Mouse (Mus musculus) heart, postnatal 0 days (tissue): ENCODE results near the gene Hmcn1. TPM values are rescaled to one million over a fixed set of nuclear protein-coding genes. Genes with fewer than 3 reads are reported as not detected.

Experiments used
- ATAC-seq: fragments of 200-750 bp; cut with Nextera tagmentation; 2 replicates; pipeline ENCODE4 v1.8.0; 2017; ENCODE audit warnings: low read depth, moderate number of reproducible peaks, moderate library complexity; ENCODE audit not compliant: insufficient read depth
- DNase-seq: peaks from one replicate; pipeline ENCODE4 v3.0.0-alpha.2; 2016; ENCODE audit warnings: low spot score
- H3K27ac ChIP-seq: fragments of 300-500 bp; sonication (generic); 2 replicates; pipeline ENCODE4 v1.5.1; 2014; ENCODE audit warnings: low read depth, mild to moderate bottlenecking
- H3K27me3 ChIP-seq: fragments of 300-500 bp; sonication (generic); 2 replicates; pipeline ENCODE4 v1.6.1; 2014; ENCODE audit warnings: low read length, mixed read lengths; ENCODE audit not compliant: control insufficient read depth, insufficient read depth
- H3K36me3 ChIP-seq: fragments of 300-500 bp; sonication (generic); replicated peaks from 2 replicates; pipeline ENCODE4 v1.6.1; 2014; ENCODE audit warnings: low read length, mixed read lengths; ENCODE audit not compliant: control insufficient read depth, insufficient read depth
- H3K4me1 ChIP-seq: fragments of 300-500 bp; sonication (generic); 2 replicates; pipeline ENCODE4 v1.6.1; 2014; ENCODE audit warnings: antibody characterized with exemption; ENCODE audit not compliant: control insufficient read depth, insufficient read depth
- H3K4me2 ChIP-seq: fragments of 300-500 bp; sonication (generic); 2 replicates; pipeline ENCODE4 v1.6.1; 2014; ENCODE audit warnings: low read depth, mild to moderate bottlenecking, low read length, moderate library complexity
- H3K4me3 ChIP-seq: fragments of 300-500 bp; sonication (generic); 2 replicates; pipeline ENCODE4 v1.5.1; 2014; ENCODE audit warnings: low read depth, low read length
- H3K9ac ChIP-seq: fragments of 300-500 bp; sonication (generic); replicated peaks from 2 replicates; pipeline ENCODE4 v1.6.1; 2014; ENCODE audit warnings: low read depth, low read length, mixed read lengths
- H3K9me3 ChIP-seq: fragments of 300-500 bp; sonication (generic); replicated peaks from 2 replicates; pipeline ENCODE4 v1.6.1; 2016; ENCODE audit warnings: low read length; ENCODE audit not compliant: control insufficient read depth
- CTCF ChIP-seq: IDR thresholded peaks from 2 replicates; pipeline ENCODE4 v1.5.1; 2016; ENCODE audit warnings: antibody characterized with exemption, control low read depth, low read depth
- EP300 ChIP-seq: IDR thresholded peaks from 2 replicates; pipeline ENCODE4 v1.6.1; 2016; ENCODE audit warnings: antibody characterized with exemption, low read depth
- WGBS: fragments of 180-500 bp; shearing (Covaris S2); extraction: QIAGEN DNeasy Blood & Tissue Kit; methylation state at CpG from one replicate; pipeline ENCODE4 v1.1.7; 2014; 5-methylcytosine and 5-hydroxymethylcytosine counted together
- polyA plus RNA-seq: library from polyadenylated mRNA; unstranded; fragments of >200 nt; fragmentation: Nextera tagmentation; extraction: Ambion mirVana; gene quantifications from 2 replicates; pipeline ENCODE4 v1.2.1, GENCODE M21; 2015
- total RNA-seq: library from RNA; depleted of rRNA; stranded (reverse); fragments of >200 nt; gene quantifications from 2 replicates; pipeline ENCODE4 v1.2.3, GENCODE M21; 2014; ENCODE audit warnings: low replicate concordance

Hmcn1 gene
- total and polyA plus RNA-seq, 2 experiments from 2014 or later = 18.9 to 59.2 TPM

- DNase-seq = no peak
- Histone ChIP-seq H3K27me3 (no peaks in the 10 kb centered on the region), H3K4me2 (no peak overlapping the region), H3K9ac (no peak overlapping the region), H3K36me3 (no peaks in the 10 kb centered on the region), H3K27ac (no peak overlapping the region), H3K9me3 (no peaks in the 10 kb centered on the region), H3K4me1 (peaks cover under 1% of the 10 kb centered on the region), H3K4me3 (no peak overlapping the region)
- WGBS = 88% methylated on average over 2 of the region's 2 CpGs
- no peak for ATAC-seq
- TF ChIP-seq EP300 (no peak), CTCF (no peak)
Observed at GRCm38 (mm10) chr1:150909642-150910041, 83.6 kb downstream of the Hmcn1 start.

GRCm38 (mm10) chr1:150893677-150894188, 99.5 kb downstream of the Hmcn1 start:
- Histone ChIP-seq H3K36me3 (no peaks in the 10 kb centered on the region), H3K27ac (no peak overlapping the region), H3K9me3 (no peaks in the 10 kb centered on the region), H3K4me2 (no peak overlapping the region), H3K27me3 (no peaks in the 10 kb centered on the region), H3K9ac (no peak overlapping the region), H3K4me3 (no peak overlapping the region), H3K4me1 (0 out of 2 replicates have a peak, but pooled peaks cover 9% of the 10 kb centered on the region)
- no peak for DNase-seq
- ATAC-seq = no peak
- 67% methylated on average over 5 of the region's 5 CpGs for WGBS
- no peak for TF ChIP-seq EP300
- TF ChIP-seq CTCF = no peak

- H3K9me3 ChIP-seq = no peaks in the 10 kb centered on the region
- no peak for ATAC-seq
Observed at GRCm38 (mm10) chr1:150890017-150890416, 103.2 kb downstream of the Hmcn1 start.

GRCm38 (mm10) chr1:150886267-150886666, 107.0 kb downstream of the Hmcn1 start:
- 67% methylated on average over 1 of the region's 1 CpGs for WGBS
- H3K4me2 ChIP-seq = no peak overlapping the region
- no peak overlapping the region for H3K27ac ChIP-seq
- no peak overlapping the region for H3K9ac ChIP-seq
- no peak overlapping the region for H3K4me3 ChIP-seq
- H3K9me3 ChIP-seq = no peaks in the 10 kb centered on the region
- DNase-seq (no peak), ATAC-seq (no peak)
- TF ChIP-seq CTCF = no peak
- no peak for TF ChIP-seq EP300
- no peaks in the 10 kb centered on the region for H3K27me3 ChIP-seq
- no peaks in the 10 kb centered on the region for H3K36me3 ChIP-seq
- no peaks in the 10 kb centered on the region for H3K4me1 ChIP-seq

More at GRCm38 (mm10) chr1:150890017-150890416, 103.2 kb downstream of the Hmcn1 start:
- Histone ChIP-seq H3K27ac (peak overlapping the region; percentile 4; the same call in 1 of the 2 replicates), H3K4me1 (no peaks in the 10 kb centered on the region), H3K4me3 (no peak overlapping the region), H3K4me2 (no peak overlapping the region), H3K36me3 (no peaks in the 10 kb centered on the region), H3K27me3 (no peaks in the 10 kb centered on the region), H3K9ac (no peak overlapping the region)
- WGBS = 47% methylated on average over 4 of the region's 4 CpGs
- no peak for DNase-seq
- TF ChIP-seq CTCF (no peak), EP300 (no peak)

- no peak for TF ChIP-seq CTCF
- no peak for TF ChIP-seq EP300
- Histone ChIP-seq H3K36me3 (peaks cover 4% of the 10 kb centered on the region; the same call in 1 of the 2 replicates), H3K4me1 (peaks cover 31% of the 10 kb centered on the region), H3K27me3 (no peaks in the 10 kb centered on the region), H3K9me3 (no peaks in the 10 kb centered on the region), H3K9ac (no peak overlapping the region), H3K27ac (peak overlapping the region; percentile 63), H3K4me3 (no peak overlapping the region), H3K4me2 (no peak overlapping the region)
- DNase-seq = peak; percentile 43
- ATAC-seq = no peak; the same call in 1 of the 2 replicates
- WGBS = 45% methylated on average over 7 of the region's 7 CpGs
Observed at GRCm38 (mm10) chr1:150878421-150878820, 114.8 kb downstream of the Hmcn1 start.

GRCm38 (mm10) chr1:150877920-150878319, 115.3 kb downstream of the Hmcn1 start:
- DNase-seq (peak; percentile 26), ATAC-seq (no peak)
- no peak overlapping the region for H3K4me2 ChIP-seq
- peaks cover 35% of the 10 kb centered on the region for H3K4me1 ChIP-seq
- TF ChIP-seq CTCF = no peak
- no peak for TF ChIP-seq EP300
- H3K9ac ChIP-seq = no peak overlapping the region
- peak overlapping the region; percentile 63 for H3K27ac ChIP-seq
- 38% methylated on average over 4 of the region's 4 CpGs for WGBS
- H3K9me3 ChIP-seq = no peaks in the 10 kb centered on the region
- H3K36me3 ChIP-seq = peaks cover 4% of the 10 kb centered on the region; the same call in 1 of the 2 replicates
- H3K27me3 ChIP-seq = no peaks in the 10 kb centered on the region
- no peak overlapping the region for H3K4me3 ChIP-seq
